Mouse (Mus musculus) liver, postnatal 0 days (tissue): ENCODE measurements around the gene St6galnac3. TPM values are rescaled to one million over a fixed set of nuclear protein-coding genes. Genes with fewer than 3 reads are reported as not detected.

Experiments
- ATAC-seq: fragments of 200-750 bp; cut with Nextera tagmentation; 2 replicates; pipeline ENCODE4 v1.8.0; 2017; ENCODE audit warnings: mild to moderate bottlenecking, moderate library complexity
- DNase-seq: peaks from one replicate; pipeline ENCODE4 v3.0.0-alpha.2; 2016
- H3K27ac ChIP-seq: fragments of 300-500 bp; sonication (generic); 2 replicates; pipeline ENCODE4 v1.5.1; 2014; ENCODE audit warnings: antibody characterized with exemption, moderate library complexity, mild to moderate bottlenecking, low read depth
- H3K27me3 ChIP-seq: fragments of 300-500 bp; sonication (generic); 2 replicates; pipeline ENCODE4 v1.6.1; 2014; ENCODE audit warnings: low read length, control low read depth, mixed read lengths; ENCODE audit not compliant: insufficient read depth
- H3K36me3 ChIP-seq: fragments of 300-500 bp; sonication (generic); replicated peaks from 2 replicates; pipeline ENCODE4 v1.6.1; 2014; ENCODE audit warnings: mild to moderate bottlenecking, control low read depth, low read length, moderate library complexity, mixed read lengths; ENCODE audit not compliant: insufficient read depth
- H3K4me1 ChIP-seq: fragments of 300-500 bp; sonication (generic); 2 replicates; pipeline ENCODE4 v1.6.1; 2014; ENCODE audit warnings: antibody characterized with exemption, mild to moderate bottlenecking, control low read depth; ENCODE audit not compliant: insufficient read depth
- H3K4me2 ChIP-seq: fragments of 300-500 bp; sonication (generic); 2 replicates; pipeline ENCODE4 v1.6.1; 2014; ENCODE audit warnings: low read depth, mild to moderate bottlenecking, low read length, moderate library complexity, mixed read lengths
- H3K4me3 ChIP-seq: fragments of 300-500 bp; sonication (generic); 2 replicates; pipeline ENCODE4 v1.5.1; 2014; ENCODE audit warnings: low read depth, low read length
- H3K9ac ChIP-seq: fragments of 300-500 bp; sonication (generic); replicated peaks from 2 replicates; pipeline ENCODE4 v1.6.1; 2014; ENCODE audit warnings: mild to moderate bottlenecking, moderate library complexity
- H3K9me3 ChIP-seq: fragments of 300-500 bp; sonication (generic); 2 replicates; pipeline ENCODE4 v1.6.1; 2016; ENCODE audit warnings: mild to moderate bottlenecking, control low read depth, low read length, mixed read lengths
- CTCF ChIP-seq: sonication (generic); IDR thresholded peaks from 2 replicates; pipeline ENCODE4 v1.5.1; 2016; ENCODE audit warnings: antibody characterized with exemption, low read depth
- EP300 ChIP-seq: IDR thresholded peaks from 2 replicates; pipeline ENCODE4 v1.6.1; 2016; ENCODE audit warnings: antibody characterized with exemption, low read depth, mild to moderate bottlenecking
- WGBS: fragments of 180-500 bp; shearing (Covaris S2); extraction: QIAGEN DNeasy Blood & Tissue Kit; methylation state at CpG from one replicate; pipeline ENCODE4 v1.1.7; 2014; ENCODE audit not compliant: insufficient replicate concordance; 5-methylcytosine and 5-hydroxymethylcytosine counted together
- polyA plus RNA-seq: library from polyadenylated mRNA; unstranded; fragments of >200 nt; fragmentation: Nextera tagmentation; extraction: Ambion mirVana; gene quantifications from 2 replicates; pipeline ENCODE4 v1.2.1, GENCODE M21; 2015

The St6galnac3 gene
- polyA plus RNA-seq, 1 experiment from 2014 or later = 5.0 TPM

GRCm38 (mm10) chr3:153289971-153290370 lies 435.0 kb downstream of the St6galnac3 start:
- H3K9me3 ChIP-seq = no peaks in the 10 kb centered on the region
- H3K4me3 ChIP-seq = no peak overlapping the region
- H3K9ac ChIP-seq = no peak overlapping the region
- H3K4me1 ChIP-seq = no peaks in the 10 kb centered on the region
- H3K27ac ChIP-seq = no peak overlapping the region
- no peak overlapping the region for H3K4me2 ChIP-seq
- H3K27me3 ChIP-seq = no peaks in the 10 kb centered on the region
- no peaks in the 10 kb centered on the region for H3K36me3 ChIP-seq
- ATAC-seq = no peak
- DNase-seq = no peak
- WGBS = 88% methylated on average over 4 of the region's 4 CpGs
- TF ChIP-seq CTCF = no peak
- TF ChIP-seq EP300 = no peak

GRCm38 (mm10) chr3:153287564-153287963 lies 437.4 kb downstream of the St6galnac3 start:
- no peak for TF ChIP-seq CTCF
- no peak for TF ChIP-seq EP300
- Histone ChIP-seq H3K4me3 (no peak overlapping the region), H3K27ac (no peak overlapping the region), H3K4me1 (no peaks in the 10 kb centered on the region), H3K4me2 (no peak overlapping the region), H3K36me3 (no peaks in the 10 kb centered on the region), H3K27me3 (no peaks in the 10 kb centered on the region), H3K9ac (no peak overlapping the region), H3K9me3 (no peaks in the 10 kb centered on the region)
- DNase-seq = no peak
- 82% methylated on average over 4 of the region's 4 CpGs for WGBS
- no peak for ATAC-seq

- Histone ChIP-seq H3K27me3 (no peaks in the 10 kb centered on the region), H3K36me3 (no peaks in the 10 kb centered on the region), H3K4me1 (no peaks in the 10 kb centered on the region), H3K4me2 (no peak overlapping the region), H3K4me3 (no peak overlapping the region), H3K9ac (no peak overlapping the region), H3K27ac (no peak overlapping the region), H3K9me3 (no peaks in the 10 kb centered on the region)
- 87% methylated on average over 6 of the region's 6 CpGs for WGBS
- no peak for ATAC-seq
- TF ChIP-seq CTCF = no peak
- TF ChIP-seq EP300 = no peak
- DNase-seq = no peak
Measured at GRCm38 (mm10) chr3:153287081-153287480, 437.9 kb downstream of the St6galnac3 start.

- WGBS = 65% methylated on average over 16 of the region's 16 CpGs
- TF ChIP-seq EP300 = no peak
- TF ChIP-seq CTCF = no peak
- Histone ChIP-seq H3K9me3 (no peaks in the 10 kb centered on the region), H3K36me3 (no peaks in the 10 kb centered on the region), H3K9ac (no peak overlapping the region), H3K4me3 (no peak overlapping the region), H3K27me3 (no peaks in the 10 kb centered on the region), H3K4me1 (no peaks in the 10 kb centered on the region; the same call in 1 of the 2 replicates), H3K27ac (no peak overlapping the region), H3K4me2 (no peak overlapping the region)
- DNase-seq = no peak
- ATAC-seq = no peak
Measured at GRCm38 (mm10) chr3:153282123-153282765, 442.7 kb downstream of the St6galnac3 start.

- Histone ChIP-seq H3K36me3 (no peaks in the 10 kb centered on the region), H3K27me3 (no peaks in the 10 kb centered on the region), H3K9ac (no peak overlapping the region), H3K4me2 (no peak overlapping the region), H3K4me3 (no peak overlapping the region), H3K27ac (no peak overlapping the region), H3K9me3 (peaks cover 5% of the 10 kb centered on the region; the same call in 1 of the 2 replicates), H3K4me1 (no peaks in the 10 kb centered on the region; the same call in 1 of the 2 replicates)
- WGBS = 48% methylated on average over 5 of the region's 5 CpGs
- no peak for ATAC-seq
- no peak for TF ChIP-seq CTCF
- TF ChIP-seq EP300 = no peak
- DNase-seq = no peak
Measured at GRCm38 (mm10) chr3:153278249-153278648, 446.7 kb downstream of the St6galnac3 start.

GRCm38 (mm10) chr3:153277389-153277999 lies 447.5 kb downstream of the St6galnac3 start:
- no peaks in the 10 kb centered on the region for H3K27me3 ChIP-seq
- ATAC-seq (no peak), DNase-seq (no peak)
- TF ChIP-seq CTCF = no peak
- TF ChIP-seq EP300 = no peak
- H3K9ac ChIP-seq = no peak overlapping the region
- 79% methylated on average over 16 of the region's 16 CpGs for WGBS
- H3K9me3 ChIP-seq = peaks cover 5% of the 10 kb centered on the region; the same call in 1 of the 2 replicates
- no peak overlapping the region for H3K4me3 ChIP-seq
- H3K4me2 ChIP-seq = no peak overlapping the region
- no peaks in the 10 kb centered on the region for H3K36me3 ChIP-seq
- H3K4me1 ChIP-seq = no peaks in the 10 kb centered on the region; the same call in 1 of the 2 replicates
- H3K27ac ChIP-seq = no peak overlapping the region
